28 mouse cellular contexts compared by ENCODE assay signal in the genomic region with DNA sequence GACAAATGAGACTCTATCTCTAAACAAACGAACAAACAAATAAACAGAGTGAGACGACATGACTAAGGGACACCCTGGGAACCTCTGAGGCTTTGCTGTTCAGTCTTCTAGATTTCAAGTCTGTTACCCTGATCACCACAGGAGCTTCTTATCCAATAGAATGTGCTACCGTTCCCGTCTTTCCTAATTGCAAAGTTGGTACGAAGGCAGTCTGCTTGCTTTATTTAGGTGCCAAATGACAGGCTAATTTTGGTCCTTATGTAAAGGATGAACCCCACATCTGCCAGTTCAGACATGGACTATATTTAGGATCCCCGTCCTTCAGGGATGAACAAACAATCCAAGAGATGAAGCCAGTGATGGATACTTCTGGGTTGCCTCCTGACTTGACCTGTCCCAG. TPM values are rescaled to one million over a fixed set of nuclear protein-coding genes. Genes with fewer than 3 reads are reported as not detected.
DNase-seq lines count a peak whose midpoint lies in the region; ATAC-seq lines count a peak whose summit lies in the region.
"Had no signal": no experiment of that assay in that cellular context is flagged by ENCODE, and none has a peak within 500 bp of the region (broad histone marks: within the 10 kb centered on the region; RNA-seq: fewer than 3 reads in every experiment).

No protein-coding gene starts in this region.

- H3K27me3 ChIP-seq in forebrain, embryonic 13.5 days: no peaks in the 10 kb centered on the region
- H3K27me3 ChIP-seq in forebrain, embryonic 11.5 days (ENCODE audit: control insufficient read depth, insufficient read depth, low read length): no peaks in the 10 kb centered on the region
- no peaks in the 10 kb centered on the region for H3K27me3 ChIP-seq in hindbrain, embryonic 13.5 days
- H3K27me3 ChIP-seq in hindbrain, embryonic 16.5 days (replicated peaks; ENCODE audit: control insufficient read depth, insufficient read depth, low read length): no peaks in the 10 kb centered on the region
- H3K27me3 ChIP-seq: heart, embryonic 15.5 days; hindbrain, embryonic 12.5 days; limb, embryonic 13.5 days; lung, embryonic 15.5 days; neural tube, embryonic 12.5 days; Patski had no signal

- peaks cover 57% of the 10 kb centered on the region for H3K36me3 ChIP-seq in forebrain, embryonic 13.5 days (ENCODE audit: poor library complexity, severe bottlenecking)
- H3K36me3 ChIP-seq in forebrain, embryonic 11.5 days (ENCODE audit: control insufficient read depth, insufficient read depth, low read length): peaks cover 4% of the 10 kb centered on the region; the same call in 1 of the 2 replicates
- peaks cover 55% of the 10 kb centered on the region for H3K36me3 ChIP-seq in hindbrain, embryonic 13.5 days
- H3K36me3 ChIP-seq in hindbrain, embryonic 16.5 days (ENCODE audit: control insufficient read depth, insufficient read depth, low read length): 0 out of 2 replicates have a peak, but pooled peaks cover 3% of the 10 kb centered on the region
- H3K36me3 ChIP-seq: G1E had no signal

- H3K9me3 ChIP-seq in forebrain, embryonic 13.5 days (replicated peaks): no peaks in the 10 kb centered on the region
- no peaks in the 10 kb centered on the region for H3K9me3 ChIP-seq in forebrain, embryonic 11.5 days (ENCODE audit: control insufficient read depth, low read length)
- no peaks in the 10 kb centered on the region for H3K9me3 ChIP-seq in hindbrain, embryonic 13.5 days
- no peaks in the 10 kb centered on the region for H3K9me3 ChIP-seq in hindbrain, embryonic 16.5 days (ENCODE audit: control insufficient read depth, low read length)
- H3K9me3 ChIP-seq: G1E; heart, embryonic 10.5 days; heart, embryonic 15.5 days; hindbrain, embryonic 12.5 days; limb, embryonic 13.5 days; lung, embryonic 15.5 days; midbrain, embryonic 10.5 days; neural tube, embryonic 12.5 days had no signal

- H3K9ac ChIP-seq in forebrain, embryonic 13.5 days: no peak overlapping the region
- no peak overlapping the region for H3K9ac ChIP-seq in forebrain, embryonic 11.5 days (ENCODE audit: low read length)
- H3K9ac ChIP-seq in hindbrain, embryonic 13.5 days: no peak overlapping the region
- no peak overlapping the region for H3K9ac ChIP-seq in hindbrain, embryonic 16.5 days (ENCODE audit: low read depth, low read length)
- H3K9ac ChIP-seq: heart, embryonic 15.5 days; hindbrain, embryonic 12.5 days; limb, embryonic 13.5 days; lung, embryonic 15.5 days; neural tube, embryonic 12.5 days had no signal

- peak overlapping the region; percentile 20; the same call in 1 of the 2 replicates for H3K27ac ChIP-seq in forebrain, embryonic 13.5 days
- H3K27ac ChIP-seq in forebrain, embryonic 11.5 days (ENCODE audit: low read depth, low read length): no peak overlapping the region
- peak overlapping the region; percentile 2; the same call in 1 of the 2 replicates for H3K27ac ChIP-seq in hindbrain, embryonic 13.5 days
- H3K27ac ChIP-seq in hindbrain, embryonic 16.5 days (ENCODE audit: low read depth, low read length): no peak overlapping the region
- H3K27ac ChIP-seq: heart, embryonic 10.5 days; heart, embryonic 15.5 days; hindbrain, embryonic 12.5 days; limb, embryonic 13.5 days; lung, embryonic 15.5 days; midbrain, embryonic 10.5 days; neural tube, embryonic 12.5 days had no signal

- no peak for ATAC-seq in forebrain, embryonic 13.5 days
- no peak for ATAC-seq in forebrain, embryonic 11.5 days (replicated peaks; ENCODE audit: low FRiP score)
- no peak for ATAC-seq in hindbrain, embryonic 13.5 days (ENCODE audit: low FRiP score)
- ATAC-seq in hindbrain, embryonic 16.5 days: no peak
- ATAC-seq: intestine, postnatal 0 days; Patski had no signal

- peaks cover 28% of the 10 kb centered on the region for H3K4me1 ChIP-seq in forebrain, embryonic 13.5 days
- H3K4me1 ChIP-seq in forebrain, embryonic 11.5 days (replicated peaks; ENCODE audit: control insufficient read depth, insufficient read depth, low read length): no peaks in the 10 kb centered on the region
- peaks cover 45% of the 10 kb centered on the region for H3K4me1 ChIP-seq in hindbrain, embryonic 13.5 days (replicated peaks)
- peaks cover 18% of the 10 kb centered on the region for H3K4me1 ChIP-seq in hindbrain, embryonic 16.5 days (ENCODE audit: control insufficient read depth, insufficient read depth, low read depth, low read length)
- H3K4me1 ChIP-seq: limb, embryonic 13.5 days; lung, embryonic 15.5 days; midbrain, embryonic 10.5 days; neural tube, embryonic 12.5 days had no signal

- WGBS in forebrain, embryonic 13.5 days: 85% methylated on average over 6 of the region's 6 CpGs
- 88% methylated on average over 6 of the region's 6 CpGs for WGBS in forebrain, embryonic 11.5 days
- WGBS in hindbrain, embryonic 13.5 days: 89% methylated on average over 6 of the region's 6 CpGs
- 70% methylated on average over 6 of the region's 6 CpGs for WGBS in hindbrain, embryonic 16.5 days

- H3K4me2 ChIP-seq in forebrain, embryonic 13.5 days: no peak overlapping the region
- no peak overlapping the region for H3K4me2 ChIP-seq in forebrain, embryonic 11.5 days (ENCODE audit: low read depth, low read length, severe bottlenecking)
- H3K4me2 ChIP-seq in hindbrain, embryonic 13.5 days: no peak overlapping the region
- no peak overlapping the region for H3K4me2 ChIP-seq in hindbrain, embryonic 16.5 days (ENCODE audit: low read length)
- H3K4me2 ChIP-seq: heart, embryonic 15.5 days; hindbrain, embryonic 12.5 days; limb, embryonic 13.5 days; liver, embryonic 11.5 days; lung, embryonic 15.5 days; neural tube, embryonic 12.5 days had no signal

- no peak for DNase-seq in forebrain, embryonic 11.5 days (ENCODE audit: low spot score)
- DNase-seq in retina, postnatal 1 day: peak; percentile 16
- DNase-seq in retina, embryonic 14.5 days (ENCODE audit: low spot score): no peak
- no peak for DNase-seq in layer of hippocampus, postnatal 36 days
- DNase-seq: adrenal gland, postnatal 10 days; cerebellum, adult 11 months; cerebellum, adult 9-10 months; cerebellum, postnatal 36 days; gastrocnemius, postnatal 14 days; heart, adult 11 months; kidney, adult 9 months; kidney, postnatal 10 days; thymus, postnatal 4 days had no signal

- no peak overlapping the region for H3K4me3 ChIP-seq in forebrain, embryonic 13.5 days
- no peak overlapping the region for H3K4me3 ChIP-seq in forebrain, embryonic 11.5 days (ENCODE audit: low read depth, low read length)
- H3K4me3 ChIP-seq in hindbrain, embryonic 13.5 days: no peak overlapping the region
- H3K4me3 ChIP-seq in hindbrain, embryonic 16.5 days (ENCODE audit: low read length): no peak overlapping the region
- H3K4me3 ChIP-seq: heart, embryonic 10.5 days; heart, embryonic 15.5 days; hindbrain, embryonic 12.5 days; limb, embryonic 13.5 days; lung, embryonic 15.5 days; midbrain, embryonic 10.5 days; myocyte; neural tube, embryonic 12.5 days had no signal

RNA-seq across cellular contexts. Expression of gene Sh2b2, which starts 51.3 kb away (rescaled TPM):
- 17.4 and 19.9 TPM in 2 replicates for polyA plus RNA-seq in forebrain, embryonic 13.5 days (2015; fragmentation: Nextera tagmentation; extraction: Ambion mirVana)
- polyA plus RNA-seq in forebrain, embryonic 11.5 days (2014; fragmentation: Nextera tagmentation; extraction: Ambion mirVana): 17.1 TPM in 2 replicates
- 22.2 and 25.5 TPM in 2 replicates for polyA plus RNA-seq in hindbrain, embryonic 13.5 days (2015; fragmentation: Nextera tagmentation; extraction: Ambion mirVana)
- 19.4 and 24.9 TPM in 2 replicates for polyA plus RNA-seq in hindbrain, embryonic 16.5 days (2015; fragmentation: Nextera tagmentation; extraction: Ambion mirVana)
- total RNA-seq in layer of hippocampus, postnatal 36 days (2021): 1 to 10 TPM; 5.0 to 6.6 TPM
- polyA plus RNA-seq: G1E had no signal

Comparison
In these comparisons a context has a peak if more than half of its experiments do, and no peak if none do; other contexts are left out.
1. H3K27ac ChIP-seq: peak in forebrain, embryonic 13.5 days (single experiment) and hindbrain, embryonic 13.5 days (single experiment); none in forebrain, embryonic 11.5 days (single experiment) and hindbrain, embryonic 16.5 days (single experiment).